ENCODE assay signal across 8 mouse cellular contexts in genomic region chr4:132509621-132510296, GRCm38 (mm10). TPM values are rescaled to one million over a fixed set of nuclear protein-coding genes. Genes with fewer than 3 reads are reported as not detected.
DNase-seq lines count a peak whose midpoint lies in the region; ATAC-seq and TF ChIP-seq lines count a peak whose summit lies in the region.

No protein-coding gene starts in this region.

- TF ChIP-seq CTCF in E14TG2a.4 (conservative IDR thresholded peaks at IDR 0.05; ENCODE audit: low read length), result no peak

- peaks cover 20% of the 10 kb centered on the region for H3K36me3 ChIP-seq in E14TG2a.4 (ENCODE audit: insufficient read depth, low read length)
- H3K36me3 ChIP-seq in forebrain, embryonic 10.5 days (replicated peaks), result no peaks in the 10 kb centered on the region
- no peaks in the 10 kb centered on the region for H3K36me3 ChIP-seq in heart, embryonic 14.5 days (ENCODE audit: control insufficient read depth, insufficient read depth, low read length)

- under 1% methylated on average over 51 of the region's 52 CpGs for WGBS in forebrain, embryonic 10.5 days
- under 1% methylated on average over 52 of the region's 52 CpGs for WGBS in heart, embryonic 14.5 days

- no peaks in the 10 kb centered on the region for H3K27me3 ChIP-seq in E14TG2a.4 (ENCODE audit: insufficient read depth, low read length)
- H3K27me3 ChIP-seq in forebrain, embryonic 10.5 days (ENCODE audit: poor library complexity, severe bottlenecking), result peaks cover 14% of the 10 kb centered on the region; the same call in 1 of the 2 replicates
- H3K27me3 ChIP-seq in heart, embryonic 14.5 days (ENCODE audit: control insufficient read depth, insufficient read depth, low read length), result no peaks in the 10 kb centered on the region

- peak overlapping the region; percentile 99 for H3K4me3 ChIP-seq in E14TG2a.4 (replicated peaks; ENCODE audit: low read length)
- peak overlapping the region; percentile 88 for H3K4me3 ChIP-seq in forebrain, embryonic 10.5 days
- H3K4me3 ChIP-seq in heart, embryonic 14.5 days (ENCODE audit: control insufficient read depth in 1 of 2, insufficient read depth in 1 of 2, low read depth in 1 of 2, low read length in 2 of 2), result peak overlapping the region; percentile 92 to 96

- peak; percentile 37 for ATAC-seq in heart, embryonic 14.5 days (ENCODE audit: insufficient number of reproducible peaks, insufficient read depth, low FRiP score, low read depth)
- ATAC-seq in neutrophil, adult 5-6 weeks (ENCODE audit: extremely low read depth, insufficient number of reproducible peaks, low FRiP score, poor library complexity, severe bottlenecking), result peak; percentile 14; the same call in 1 of the 2 replicates

- peaks cover 73% of the 10 kb centered on the region for H3K4me1 ChIP-seq in E14TG2a.4 (replicated peaks; ENCODE audit: low read depth, low read length)
- H3K4me1 ChIP-seq in forebrain, embryonic 10.5 days, result peaks cover 62% of the 10 kb centered on the region
- H3K4me1 ChIP-seq in heart, embryonic 14.5 days (ENCODE audit: control insufficient read depth in 2 of 2, insufficient read depth in 2 of 2, low read length in 2 of 2), result peaks cover 17 to 30% of the 10 kb centered on the region in 2 experiments

- peak overlapping the region; percentile 88 for H3K27ac ChIP-seq in forebrain, embryonic 10.5 days
- peak overlapping the region; percentile 78 to 84 for H3K27ac ChIP-seq in heart, embryonic 14.5 days (replicated peaks in 1 of 2; ENCODE audit: control insufficient read depth in 1 of 2, insufficient read depth in 1 of 2, low read depth in 2 of 2, low read length in 2 of 2)

- H3K4me2 ChIP-seq in heart, embryonic 14.5 days (ENCODE audit: low read length), result peak overlapping the region; percentile 87

- H3K9ac ChIP-seq in heart, embryonic 14.5 days (ENCODE audit: low read length), result peak overlapping the region; percentile 84

- H3K9me3 ChIP-seq in E14TG2a.4 (ENCODE audit: low read length), result no peaks in the 10 kb centered on the region
- no peaks in the 10 kb centered on the region for H3K9me3 ChIP-seq in forebrain, embryonic 10.5 days
- H3K9me3 ChIP-seq in heart, embryonic 14.5 days (ENCODE audit: control insufficient read depth, low read length), result no peaks in the 10 kb centered on the region

- DNase-seq in brain, embryonic 18.5 days (ENCODE audit: low read depth, low spot score), result peak; percentile 46
- DNase-seq in forebrain, embryonic 10.5 days (ENCODE audit: extremely low spot score, low spot score), result peak; percentile 90
- peak; percentile 94 for DNase-seq in kidney, postnatal 10 days
- peak; percentile 84 to 90 for DNase-seq in lung, adult 18-20 months
- DNase-seq in thymus, postnatal 36 days, result peak; percentile 34 to 54

RNA-seq across cellular contexts. Expression of gene Sesn2, which starts 0.5 kb away (rescaled TPM):
- 12.0 and 13.5 TPM in 2 replicates for polyA plus RNA-seq in forebrain, embryonic 10.5 days (2016; fragmentation: Nextera tagmentation; extraction: Ambion mirVana)
- 3.8 and 4.4 TPM in 2 replicates for polyA plus RNA-seq in heart, embryonic 14.5 days (2014; fragmentation: Nextera tagmentation; extraction: Ambion mirVana)
- 30.6 and 33.4 TPM in 2 replicates for total RNA-seq in neutrophil, adult 5-6 weeks (2017)

RNA-seq across cellular contexts. Expression of gene Atpif1, which starts 23.7 kb away (rescaled TPM):
- 896 and 909 TPM in 2 replicates for polyA plus RNA-seq in forebrain, embryonic 10.5 days (2016; fragmentation: Nextera tagmentation; extraction: Ambion mirVana)
- polyA plus RNA-seq in heart, embryonic 14.5 days (2014; fragmentation: Nextera tagmentation; extraction: Ambion mirVana), result 1,706 and 1,766 TPM in 2 replicates
- total RNA-seq in neutrophil, adult 5-6 weeks (2017), result 127 and 138 TPM in 2 replicates

RNA-seq across cellular contexts. Expression of gene Dnajc8, which starts 25.6 kb away (rescaled TPM):
- polyA plus RNA-seq in forebrain, embryonic 10.5 days (2016; fragmentation: Nextera tagmentation; extraction: Ambion mirVana), result 211 and 220 TPM in 2 replicates
- 112 and 117 TPM in 2 replicates for polyA plus RNA-seq in heart, embryonic 14.5 days (2014; fragmentation: Nextera tagmentation; extraction: Ambion mirVana)
- total RNA-seq in neutrophil, adult 5-6 weeks (2017), result 327 and 337 TPM in 2 replicates

RNA-seq across cellular contexts. Expression of gene Med18, which starts 46.0 kb away (rescaled TPM):
- 39.8 and 41.8 TPM in 2 replicates for polyA plus RNA-seq in forebrain, embryonic 10.5 days (2016; fragmentation: Nextera tagmentation; extraction: Ambion mirVana)
- polyA plus RNA-seq in heart, embryonic 14.5 days (2014; fragmentation: Nextera tagmentation; extraction: Ambion mirVana), result 12.1 and 13.0 TPM in 2 replicates
- total RNA-seq in neutrophil, adult 5-6 weeks (2017), result 2.9 and 10.1 TPM in 2 replicates

RNA-seq across cellular contexts. Expression of gene Ptafr, which starts 54.1 kb away (rescaled TPM):
- 0.28 and 0.32 TPM in 2 replicates for polyA plus RNA-seq in forebrain, embryonic 10.5 days (2016; fragmentation: Nextera tagmentation; extraction: Ambion mirVana)
- 0.66 and 0.73 TPM in 2 replicates for polyA plus RNA-seq in heart, embryonic 14.5 days (2014; fragmentation: Nextera tagmentation; extraction: Ambion mirVana)
- 135 and 136 TPM in 2 replicates for total RNA-seq in neutrophil, adult 5-6 weeks (2017)

Comparison
In these comparisons a context has a peak if more than half of its experiments do, and no peak if none do; other contexts are left out.
1. Peak in every context shown above with its lines: DNase-seq, ATAC-seq, H3K4me3 ChIP-seq and H3K27ac ChIP-seq.
2. DNase-seq: peak in every context shown above with its lines; median percentile 94 in kidney, postnatal 10 days; 90 in forebrain, embryonic 10.5 days; 87 in lung, adult 18-20 months; 46 in brain, embryonic 18.5 days; 44 in thymus, postnatal 36 days.